Mouse (Mus musculus) embryonic facial prominence, embryonic 15.5 days (tissue): ENCODE measurements around the gene Scgb2b17. TPM values are rescaled to one million over a fixed set of nuclear protein-coding genes. Genes with fewer than 3 reads are reported as not detected.
"Not testable (repeated sequence)": the region's sequence is repeated elsewhere in the genome, so short reads cannot be mapped to it uniquely, and the experiment has no call there.

Experiments used
- ATAC-seq: fragments of 200-750 bp; cut with Nextera tagmentation; 2 replicates; pipeline ENCODE4 v1.8.0; 2017; ENCODE audit warnings: low read depth, moderate TSS enrichment; ENCODE audit not compliant: insufficient number of reproducible peaks, low FRiP score, low TSS enrichment
- H3K27ac ChIP-seq: fragments of 300-500 bp; sonication (generic); replicated peaks from 2 replicates; pipeline ENCODE4 v1.5.1; 2015; ENCODE audit warnings: mild to moderate bottlenecking, inconsistent platforms
- H3K27me3 ChIP-seq: fragments of 300-500 bp; sonication (generic); 2 replicates; pipeline ENCODE4 v1.6.1; 2015; ENCODE audit warnings: inconsistent platforms
- H3K36me3 ChIP-seq: fragments of 300-500 bp; sonication (generic); 2 replicates; pipeline ENCODE4 v1.6.1; 2015; ENCODE audit warnings: mild to moderate bottlenecking, inconsistent platforms
- H3K4me1 ChIP-seq: fragments of 300-500 bp; sonication (generic); 2 replicates; pipeline ENCODE4 v1.6.1; 2015; ENCODE audit warnings: inconsistent platforms
- H3K4me2 ChIP-seq: fragments of 300-500 bp; sonication (generic); replicated peaks from 2 replicates; pipeline ENCODE4 v1.6.1; 2015; ENCODE audit warnings: mild to moderate bottlenecking, inconsistent platforms
- H3K4me3 ChIP-seq: fragments of 300-500 bp; sonication (generic); replicated peaks from 2 replicates; pipeline ENCODE4 v1.5.1; 2015; ENCODE audit warnings: mild to moderate bottlenecking, inconsistent platforms
- H3K9ac ChIP-seq: fragments of 300-500 bp; sonication (generic); 2 replicates; pipeline ENCODE4 v1.6.1; 2015; ENCODE audit warnings: inconsistent platforms
- H3K9me3 ChIP-seq: fragments of 300-500 bp; sonication (generic); replicated peaks from 2 replicates; pipeline ENCODE4 v1.6.1; 2016; ENCODE audit warnings: inconsistent platforms
- polyA plus RNA-seq: library from polyadenylated mRNA; unstranded; fragments of >200 nt; fragmentation: Nextera tagmentation; extraction: Ambion mirVana; gene quantifications from 2 replicates; pipeline ENCODE4 v1.2.1, GENCODE M21; 2015

The Scgb2b17 gene
- not detected in 2 replicates for polyA plus RNA-seq

DNA sequence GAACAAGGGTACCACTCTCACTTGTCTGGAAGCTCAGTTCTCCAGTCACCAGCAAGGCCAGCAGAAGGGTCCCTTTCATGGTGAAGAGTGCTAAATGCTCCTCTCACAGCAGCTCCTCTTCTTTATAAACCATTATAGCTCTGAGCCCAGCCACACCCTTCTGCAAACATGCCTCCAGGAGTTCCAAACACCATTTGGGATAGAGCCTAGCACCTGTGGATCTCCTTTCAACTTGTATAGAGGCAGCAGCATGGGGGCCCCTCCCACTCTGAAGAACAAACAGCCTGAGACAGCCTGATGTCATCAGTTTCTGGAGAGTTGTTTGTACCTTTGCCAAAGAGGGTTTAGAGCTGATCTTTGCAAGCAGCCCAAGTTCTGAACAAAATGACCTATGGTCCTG is at the start of gene Scgb2b17:
TSS of gene Scgb2b17 (minus strand) at position 101 of the 400 bp plus-strand sequence.
- H3K9me3 ChIP-seq, H3K27me3 ChIP-seq, H3K4me1 ChIP-seq, H3K9ac ChIP-seq, H3K36me3 ChIP-seq, H3K4me3 ChIP-seq, H3K4me2 ChIP-seq, ATAC-seq, H3K27ac ChIP-seq: not testable (repeated sequence)

DNA sequence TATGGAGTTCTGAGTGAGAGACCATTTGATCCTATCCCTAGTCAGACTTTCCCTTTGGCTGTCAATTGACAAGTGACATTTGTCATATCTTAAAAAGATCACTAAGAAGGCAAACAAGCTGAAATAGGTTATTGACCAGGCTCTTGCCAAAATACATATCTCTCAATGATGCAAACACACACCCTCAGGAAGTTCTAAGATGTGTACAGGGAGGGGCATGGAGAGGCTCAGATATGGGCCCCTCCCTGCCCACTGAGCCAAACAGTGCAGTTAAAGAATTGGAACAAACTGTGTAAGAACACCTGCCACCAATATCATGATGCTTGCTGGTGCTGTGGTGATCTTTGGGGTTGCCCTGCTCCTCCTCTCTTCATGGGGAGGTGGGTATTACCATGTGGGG is 6.8 kb upstream of the Scgb2b17 start, which contains the start of gene Scgb1b17:
TSS of gene Scgb1b17 (plus strand) at position 301 of the 400 bp plus-strand sequence.
- H3K9me3 ChIP-seq, H3K4me1 ChIP-seq, H3K27ac ChIP-seq, ATAC-seq, H3K4me3 ChIP-seq, H3K9ac ChIP-seq, H3K36me3 ChIP-seq, H3K4me2 ChIP-seq, H3K27me3 ChIP-seq: not testable (repeated sequence)

Other genes with a start within 250 kb of the Scgb2b17 start
- gene Scgb2b15, start 226.9 kb downstream of the Scgb2b17 start, polyA plus RNA-seq = not detected in 2 replicates
- gene Scgb1b15, start 220.0 kb downstream of the Scgb2b17 start, polyA plus RNA-seq = not detected in 2 replicates
- gene Scgb1b17, start 6.9 kb upstream of the Scgb2b17 start, polyA plus RNA-seq = not detected in 2 replicates
- not detected in 2 replicates for gene Scgb2b18, start 117.3 kb upstream of the Scgb2b17 start, polyA plus RNA-seq
- gene Scgb1b18, start 129.0 kb upstream of the Scgb2b17 start, polyA plus RNA-seq = not detected in 2 replicates
- not detected in 2 replicates for gene Scgb2b19, start 223.8 kb upstream of the Scgb2b17 start, polyA plus RNA-seq
- not detected in 2 replicates for gene Scgb1b19, start 230.7 kb upstream of the Scgb2b17 start, polyA plus RNA-seq